Mouse (Mus musculus): Measurements from ENCODE around the gene Acad12.
"Not testable (repeated sequence)": the region's sequence is repeated elsewhere in the genome, so short reads cannot be mapped to it uniquely, and the experiment has no call there.

Gene Acad12

DNA sequence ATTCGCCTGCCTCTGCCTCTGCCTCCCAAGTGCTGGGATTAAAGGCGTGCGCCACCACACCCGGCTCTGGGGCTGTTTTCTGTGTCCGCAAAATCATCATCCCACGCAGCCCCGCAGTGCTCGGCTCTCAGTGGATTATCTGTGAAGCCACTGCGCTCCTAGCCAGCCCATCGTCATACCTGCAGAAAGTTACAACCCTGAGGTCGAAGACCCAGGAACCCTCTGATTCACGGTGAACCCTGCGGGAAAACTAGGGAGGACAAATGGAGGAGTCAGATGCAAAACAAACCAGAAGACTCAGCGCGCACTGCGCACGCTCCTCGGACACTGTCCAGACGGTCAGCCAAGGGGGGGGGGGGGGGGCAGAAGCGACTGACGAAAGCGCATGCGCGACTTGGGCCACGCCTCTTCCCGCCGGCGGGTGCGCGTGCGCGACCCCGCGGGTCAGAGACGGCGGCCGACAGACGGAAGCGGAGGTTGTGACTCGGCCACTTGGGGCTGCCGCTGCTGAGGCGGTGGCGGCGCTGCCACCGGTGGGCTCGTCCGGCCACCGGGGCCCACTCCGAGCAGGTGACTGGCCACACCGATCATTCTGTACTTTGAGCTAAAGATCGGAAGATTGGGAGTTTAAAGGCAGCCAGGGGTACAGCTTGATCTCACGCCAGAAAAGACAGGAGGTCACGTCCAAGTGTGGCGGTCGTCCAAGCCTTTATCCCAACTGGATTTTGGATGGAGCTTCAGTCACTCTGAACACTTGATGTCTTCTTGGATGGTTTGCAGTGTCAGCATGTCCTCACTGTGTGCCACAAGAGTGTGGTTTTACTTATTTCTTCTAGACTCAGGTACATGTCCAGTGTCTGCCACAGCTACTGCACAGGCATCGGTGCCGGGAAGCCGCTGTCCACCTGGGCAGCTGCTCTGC, at the start of gene Acad12:
Gene Acad12, minus strand, starts transcription at position 347 of the 922 bp plus-strand sequence.
- DNase-seq (ENCODE audit: extremely low read depth, low read depth), result no peak

DNA sequence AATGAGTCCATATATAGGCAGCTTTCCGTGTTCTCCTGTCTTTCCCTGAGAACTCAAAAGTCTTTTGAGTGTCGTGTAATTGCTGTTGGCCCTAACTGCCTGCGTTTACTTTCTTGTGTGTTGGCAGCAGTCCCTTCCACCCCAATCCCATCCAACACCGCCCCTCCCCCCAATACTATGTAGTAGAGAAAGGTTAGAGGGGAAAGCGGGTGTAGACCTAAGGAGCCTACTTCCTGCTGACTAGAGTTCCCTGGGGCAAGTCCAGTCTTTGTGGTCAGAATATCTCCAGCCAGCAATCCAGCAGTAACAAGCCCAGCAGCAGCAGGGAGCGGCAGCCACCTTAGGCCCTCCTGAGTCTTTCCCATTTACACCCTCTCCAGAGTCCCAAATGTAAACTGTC, 49.7 kb upstream of the Acad12 start:
- DNase-seq (ENCODE audit: extremely low read depth, low read depth), result no peak

GRCm38 (mm10) chr5:121667067-121667466, 48.3 kb upstream of the Acad12 start:
- no peak for DNase-seq (ENCODE audit: extremely low read depth, low read depth)

- no peak for DNase-seq (ENCODE audit: extremely low read depth, low read depth)
These were observed 46.2 kb upstream of the Acad12 start for GRCm38 (mm10) chr5:121664971-121665370.

- DNase-seq (ENCODE audit: extremely low read depth, low read depth), result no peak
These were observed 45.3 kb upstream of the Acad12 start for GRCm38 (mm10) chr5:121664078-121664477.

DNA sequence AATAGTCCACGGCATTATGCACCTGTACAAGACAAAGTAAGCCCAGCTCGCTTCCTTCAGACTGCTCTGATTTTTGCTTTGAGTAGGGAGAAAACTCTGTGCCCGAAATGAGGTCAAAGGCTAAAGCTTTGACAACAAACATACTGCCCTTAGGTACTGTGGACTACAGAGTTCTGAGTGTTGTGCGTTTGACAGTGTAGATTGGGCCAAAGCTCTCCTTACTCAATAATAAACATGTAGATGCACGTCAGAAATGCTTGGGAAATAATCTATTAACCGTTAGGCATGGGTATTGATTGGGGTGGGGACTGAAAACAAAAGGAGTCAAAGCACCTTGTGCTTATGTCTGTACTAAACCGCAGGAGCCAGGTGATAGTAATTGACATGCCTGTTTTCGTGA, 44.7 kb upstream of the Acad12 start:
- DNase-seq (ENCODE audit: extremely low read depth, low read depth), result no peak

GRCm38 (mm10) chr5:121661494-121661893, 42.8 kb upstream of the Acad12 start:
- no peak for DNase-seq (ENCODE audit: extremely low read depth, low read depth)

DNA sequence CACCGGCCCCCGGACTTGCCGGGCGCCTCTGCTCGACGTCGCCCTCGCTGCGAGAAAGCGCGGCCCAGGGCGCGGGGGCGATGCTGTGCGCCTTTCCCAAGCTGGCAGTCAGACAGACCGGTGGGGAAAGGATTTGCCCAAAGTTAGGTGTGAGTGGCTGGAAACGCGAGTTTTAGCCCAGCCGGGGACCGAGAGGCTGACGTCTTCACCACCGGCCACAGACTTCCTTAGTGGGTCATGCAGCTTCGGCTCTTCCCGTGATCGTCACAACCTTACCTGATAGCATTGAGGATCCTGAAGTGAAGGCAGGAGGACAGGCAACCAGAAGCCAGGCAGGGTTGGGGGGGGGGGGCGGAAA, 42.1 kb upstream of the Acad12 start:
- no peak for DNase-seq (ENCODE audit: extremely low read depth, low read depth)

DNA sequence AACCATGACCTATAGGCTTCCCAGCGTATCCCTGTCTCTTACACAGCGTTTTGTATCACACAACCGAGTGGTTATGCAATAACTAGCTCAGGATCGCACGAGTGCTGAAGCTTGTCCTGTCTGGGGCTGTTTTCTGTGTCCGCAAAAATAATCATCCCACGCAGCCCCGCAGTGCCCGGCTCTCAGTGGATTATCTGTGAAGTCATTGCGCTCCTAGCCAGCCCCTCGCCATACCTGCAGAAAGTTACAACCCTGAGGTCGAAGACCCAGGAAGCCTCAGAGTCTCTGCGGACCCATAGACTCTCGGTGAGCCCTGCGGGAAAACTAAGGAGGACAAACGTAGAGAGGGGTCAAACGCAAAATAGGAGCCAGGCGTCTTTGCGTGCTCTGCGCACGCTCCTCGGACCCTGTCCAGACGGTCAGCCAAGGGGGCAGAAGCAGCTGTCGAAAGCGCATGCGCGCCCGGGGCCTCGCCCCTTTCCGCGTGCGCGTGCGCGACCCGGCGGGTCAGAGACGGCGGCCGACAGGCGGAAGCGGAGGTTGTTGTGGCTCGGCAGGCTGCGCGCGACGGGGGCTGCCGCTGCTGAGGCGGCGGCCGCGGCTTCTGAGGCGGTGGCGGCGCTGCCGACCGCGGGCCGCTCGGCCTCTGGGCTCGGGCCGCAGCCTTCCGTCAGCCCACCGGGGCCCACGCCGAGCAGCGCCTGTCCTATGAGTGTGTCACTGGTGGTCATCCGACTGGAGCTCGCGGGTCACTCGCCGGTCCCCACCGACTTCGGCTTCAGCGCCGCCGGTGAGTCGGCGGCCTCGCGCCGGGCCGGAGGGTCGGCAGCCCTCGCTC, 41.5 kb upstream of the Acad12 start, which contains the start of the genes Acad10 and Brap:
Gene Acad10, minus strand, starts transcription at position 456 of the 838 bp plus-strand sequence.
Gene Brap, plus strand, starts transcription at position 505 of the 838 bp plus-strand sequence.
- DNase-seq (ENCODE audit: extremely low read depth, low read depth), result peak; percentile 47

DNA sequence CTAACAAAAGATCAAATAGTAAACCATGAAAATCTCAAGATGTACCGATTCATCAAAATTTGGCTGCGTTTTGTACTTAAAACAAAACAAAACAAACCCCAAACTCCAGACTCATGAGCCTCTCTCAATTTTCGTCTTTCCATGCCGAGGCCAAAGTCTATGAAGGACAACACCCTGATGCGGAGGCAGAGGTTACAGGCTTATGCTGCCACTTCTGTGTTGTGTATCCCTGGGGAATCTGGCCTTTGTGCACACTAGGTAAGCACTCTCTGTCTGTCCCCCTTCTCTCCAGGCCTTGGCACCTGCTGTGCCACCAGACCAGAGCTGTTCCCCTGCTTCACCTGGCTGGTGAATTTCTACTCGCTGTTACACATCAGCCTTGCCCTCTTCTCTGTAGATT, 38.9 kb upstream of the Acad12 start:
- DNase-seq (ENCODE audit: extremely low read depth, low read depth), result not testable (repeated sequence)

DNA sequence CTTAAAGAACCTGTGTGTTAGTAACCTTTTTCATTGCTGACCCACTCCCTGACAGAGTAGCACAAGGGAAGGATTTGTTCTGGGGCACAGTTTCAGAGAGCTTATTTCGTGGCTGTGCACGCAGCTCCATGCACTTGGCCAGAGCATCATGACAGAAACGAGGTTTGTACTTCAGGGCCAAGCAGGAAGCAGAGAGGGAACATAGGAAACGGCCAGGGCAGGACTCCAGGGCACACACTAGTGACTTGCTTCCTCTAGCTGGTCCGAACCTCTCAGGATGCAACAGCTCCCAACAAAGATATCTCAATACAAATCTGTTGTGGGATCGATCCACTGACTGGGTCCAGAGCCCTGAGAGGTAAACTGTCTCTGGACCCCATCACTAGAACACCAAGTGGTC, 38.1 kb upstream of the Acad12 start:
- not testable (repeated sequence) for DNase-seq (ENCODE audit: extremely low read depth, low read depth)

DNA sequence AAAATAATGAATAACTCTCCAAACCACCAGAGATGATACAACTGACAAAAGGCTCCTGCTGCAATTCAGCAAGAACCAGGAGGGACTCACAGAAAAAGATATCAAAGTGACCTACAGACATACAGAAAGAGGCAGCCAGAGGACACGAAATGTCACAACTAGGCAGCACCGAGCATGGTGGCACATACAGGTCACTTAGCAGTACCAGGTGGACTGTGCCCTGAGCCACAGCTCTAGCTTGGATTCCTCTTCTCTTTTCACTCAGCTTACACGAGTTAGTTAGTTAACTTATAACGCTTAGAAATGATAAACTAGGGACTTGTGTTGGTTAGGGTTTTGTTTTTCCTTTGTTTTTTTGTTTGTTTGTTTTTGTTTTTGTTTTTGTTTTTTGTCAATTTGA, 35.8 kb upstream of the Acad12 start:
- no peak for DNase-seq (ENCODE audit: extremely low read depth, low read depth)

- no peak for DNase-seq (ENCODE audit: extremely low read depth, low read depth)
These were observed 30.4 kb upstream of the Acad12 start for GRCm38 (mm10) chr5:121649134-121649533.

- DNase-seq (ENCODE audit: extremely low read depth, low read depth), result no peak
These were observed 20.9 kb upstream of the Acad12 start for GRCm38 (mm10) chr5:121639601-121640000.

GRCm38 (mm10) chr5:121637296-121637695, 18.6 kb upstream of the Acad12 start:
- DNase-seq (ENCODE audit: extremely low read depth, low read depth), result no peak

GRCm38 (mm10) chr5:121634668-121635067, 15.9 kb upstream of the Acad12 start:
- no peak for DNase-seq (ENCODE audit: extremely low read depth, low read depth)

- DNase-seq (ENCODE audit: extremely low read depth, low read depth), result no peak
These were observed 14.1 kb upstream of the Acad12 start for GRCm38 (mm10) chr5:121632804-121633203.

DNA sequence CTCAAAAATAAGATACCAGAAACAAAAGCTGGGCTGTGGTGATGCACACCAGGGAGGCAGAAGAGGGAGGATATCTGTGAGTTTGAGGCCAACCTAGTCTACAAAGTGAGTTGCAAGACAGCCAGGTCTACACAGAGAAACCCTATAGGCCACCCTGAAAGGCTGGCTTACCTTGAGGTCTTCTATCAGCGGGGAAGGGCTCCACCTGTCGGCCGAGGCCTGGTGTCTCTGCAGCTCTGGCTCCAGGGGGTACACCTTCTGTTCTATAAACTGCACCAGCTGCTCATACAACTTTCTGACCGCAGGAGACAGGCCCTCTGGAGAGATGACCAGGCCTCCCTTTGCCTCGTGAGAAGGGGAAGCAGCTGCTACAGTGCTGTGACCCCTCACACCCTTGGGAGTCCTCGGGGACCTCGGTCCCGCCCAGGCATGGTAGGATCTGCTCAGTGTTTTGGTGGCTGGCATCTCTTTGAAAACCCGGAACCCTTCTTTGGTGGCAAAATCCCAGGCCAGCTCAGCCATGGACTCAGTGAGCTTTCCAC, 12.4 kb upstream of the Acad12 start:
- DNase-seq (ENCODE audit: extremely low read depth, low read depth), result not testable (repeated sequence)

DNA sequence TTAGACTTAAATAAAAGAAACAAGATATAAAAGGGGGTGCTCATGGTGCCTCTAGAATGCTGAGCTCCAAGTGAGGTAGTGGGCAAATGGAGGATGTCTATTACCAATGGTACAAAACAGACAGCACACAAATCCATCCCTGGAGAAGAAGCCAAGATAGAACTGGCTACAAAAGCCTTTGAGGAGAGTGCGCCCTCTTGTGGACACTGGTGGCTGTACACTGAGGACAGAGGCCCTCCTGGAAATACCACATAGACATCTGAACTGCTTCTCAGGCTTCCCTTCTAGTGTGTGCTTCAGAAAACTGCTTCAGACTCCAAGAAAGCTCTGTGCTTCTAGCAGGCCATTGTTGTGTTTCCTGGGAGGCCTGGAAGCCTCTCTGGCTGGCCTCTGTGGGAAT, 9.1 kb upstream of the Acad12 start:
- peak; percentile 49 for DNase-seq (ENCODE audit: extremely low read depth, low read depth)

GRCm38 (mm10) chr5:121623241-121623640, 4.5 kb upstream of the Acad12 start:
- no peak for DNase-seq (ENCODE audit: extremely low read depth, low read depth)

GRCm38 (mm10) chr5:121621102-121621501, 2.4 kb upstream of the Acad12 start:
- no peak for DNase-seq (ENCODE audit: extremely low read depth, low read depth)

DNA sequence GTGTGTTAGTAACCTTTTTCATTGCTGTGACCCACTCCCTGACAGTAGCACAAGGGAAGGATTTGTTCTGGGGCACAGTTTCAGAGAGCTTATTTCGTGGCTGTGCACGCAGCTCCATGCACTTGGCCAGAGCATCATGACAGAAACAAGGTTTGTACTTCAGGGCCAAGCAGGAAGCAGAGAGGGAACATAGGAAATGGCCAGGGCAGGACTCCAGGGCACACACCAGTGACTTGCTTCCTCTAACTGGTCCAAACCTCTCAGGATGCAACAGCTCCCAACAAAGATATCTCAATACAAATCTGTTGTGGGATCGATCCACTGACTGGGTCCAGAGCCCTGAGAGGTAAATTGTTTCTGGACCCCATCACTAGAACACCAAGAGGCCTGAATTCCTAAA, 3.8 kb downstream of the Acad12 start:
- not testable (repeated sequence) for DNase-seq (ENCODE audit: extremely low read depth, low read depth)

Measured in MEL-GATA-1-ER (cell line).